Mouse (Mus musculus): ENCODE measurements at regions not wholly inside any gene's neighbourhood (a gene's known extent, or its start where the extent isn't known, plus 50 kb on each side); places are given as distances from the start of the nearest gene placed in this dataset.
A peak's percentile ranks its signal among the peaks of the same experiment; 100 is the strongest.

GRCm38 (mm10) chr4:100616161-100616915 lies 137.7 kb downstream of the Ube2u start:
- no peak for DNase-seq (ENCODE audit: low spot score in 2 of 2)

GRCm38 (mm10) chr4:100616916-100617488 lies 138.4 kb downstream of the Ube2u start:
- DNase-seq (ENCODE audit: low spot score in 2 of 2) = no peak

GRCm38 (mm10) chr4:100624656-100625055 lies 146.0 kb downstream of the Ube2u start:
- DNase-seq (ENCODE audit: low spot score in 2 of 2) = no peak

- no peak for DNase-seq (ENCODE audit: low spot score in 2 of 2)
These were observed 147.9 kb downstream of the Ube2u start for GRCm38 (mm10) chr4:100626551-100626950.

- DNase-seq (ENCODE audit: low spot score in 2 of 2) = no peak
These were observed 142.1 kb upstream of the Cachd1 start for GRCm38 (mm10) chr4:100634388-100634787.

GRCm38 (mm10) chr4:100637597-100637996 lies 138.9 kb upstream of the Cachd1 start:
- DNase-seq (ENCODE audit: low spot score in 2 of 2) = no peak

GRCm38 (mm10) chr4:100661154-100661553 lies 115.3 kb upstream of the Cachd1 start:
- no peak for DNase-seq (ENCODE audit: low spot score in 2 of 2)

GRCm38 (mm10) chr4:100664619-100665264 lies 111.7 kb upstream of the Cachd1 start:
- no peak for DNase-seq (ENCODE audit: low spot score in 2 of 2)

- DNase-seq (ENCODE audit: low spot score in 2 of 2) = no peak
These were observed 105.9 kb upstream of the Cachd1 start for GRCm38 (mm10) chr4:100670553-100670952.

- no peak for DNase-seq (ENCODE audit: low spot score in 2 of 2)
These were observed 101.6 kb upstream of the Cachd1 start for GRCm38 (mm10) chr4:100674916-100675315.

GRCm38 (mm10) chr4:100683757-100684156 lies 92.7 kb upstream of the Cachd1 start:
- no peak for DNase-seq (ENCODE audit: low spot score in 2 of 2)

GRCm38 (mm10) chr4:100700002-100700401 lies 76.5 kb upstream of the Cachd1 start:
- no peak for DNase-seq (ENCODE audit: low spot score in 2 of 2)

GRCm38 (mm10) chr4:100700418-100700817 lies 76.1 kb upstream of the Cachd1 start:
- DNase-seq (ENCODE audit: low spot score in 2 of 2) = no peak

GRCm38 (mm10) chr4:100705960-100706359 lies 70.5 kb upstream of the Cachd1 start:
- no peak for DNase-seq (ENCODE audit: low spot score in 2 of 2)

- DNase-seq (ENCODE audit: low spot score in 2 of 2) = no peak
These were observed 69.3 kb upstream of the Cachd1 start for GRCm38 (mm10) chr4:100707125-100707524.

- DNase-seq (ENCODE audit: low spot score in 2 of 2) = no peak
These were observed 68.2 kb upstream of the Cachd1 start for GRCm38 (mm10) chr4:100708247-100708646.

- DNase-seq (ENCODE audit: low spot score in 2 of 2) = no peak
These were observed 62.2 kb upstream of the Cachd1 start for GRCm38 (mm10) chr4:100714240-100714639.

GRCm38 (mm10) chr4:100717601-100718000 lies 58.9 kb upstream of the Cachd1 start:
- DNase-seq (ENCODE audit: low spot score in 2 of 2) = no peak

GRCm38 (mm10) chr4:100722532-100722931 lies 53.9 kb upstream of the Cachd1 start:
- DNase-seq (ENCODE audit: low spot score in 2 of 2) = peak; percentile 19 to 21

GRCm38 (mm10) chr4:100723053-100723452 lies 53.4 kb upstream of the Cachd1 start:
- no peak for DNase-seq (ENCODE audit: low spot score in 2 of 2)

GRCm38 (mm10) chr4:100725811-100726210 lies 50.7 kb upstream of the Cachd1 start:
- no peak for DNase-seq (ENCODE audit: low spot score in 2 of 2)

- no peak for DNase-seq (ENCODE audit: low spot score in 2 of 2)
These were observed 50.0 kb upstream of the Cachd1 start for GRCm38 (mm10) chr4:100726496-100726895.
